Mouse (Mus musculus): ENCODE results near the gene Mrtfa. TPM values are rescaled to one million over a fixed set of nuclear protein-coding genes. Genes with fewer than 3 reads are reported as not detected.
A peak's percentile ranks its signal among the peaks of the same experiment; 100 is the strongest.

Gene Mrtfa
- polyA plus RNA-seq, 1 experiment from 2014 or later = 34.0 TPM

DNA sequence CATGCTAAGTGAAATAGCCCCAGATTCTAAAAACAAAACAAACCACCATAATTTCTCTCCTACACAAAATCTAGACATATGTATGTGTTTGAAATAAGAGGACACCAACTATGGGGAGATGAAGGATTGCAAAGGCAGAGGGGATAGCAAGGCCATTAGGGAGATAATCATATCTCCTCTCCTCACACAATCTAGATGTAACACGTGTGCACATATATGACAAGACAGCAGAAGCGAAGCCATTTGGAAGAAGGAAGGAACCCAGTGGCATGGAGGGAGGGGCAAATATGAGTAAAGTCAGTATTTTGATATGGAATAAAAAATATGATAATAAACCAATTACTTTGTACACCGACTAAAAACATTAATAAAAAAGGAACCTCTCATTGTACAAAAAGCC, 91.9 kb downstream of the Mrtfa start:
- no peak overlapping the region for H3K27ac ChIP-seq (replicated peaks; ENCODE audit: low read depth, low read length)
- H3K36me3 ChIP-seq (ENCODE audit: control insufficient read depth, insufficient read depth, low read length) = no peaks in the 10 kb centered on the region
- WGBS = 94% methylated on average over 3 of the region's 3 CpGs
- no peak for DNase-seq
- H3K9ac ChIP-seq (replicated peaks; ENCODE audit: low read length) = no peak overlapping the region
- no peak overlapping the region for H3K4me3 ChIP-seq (replicated peaks; ENCODE audit: low read depth, low read length)
- H3K4me2 ChIP-seq (ENCODE audit: low read length) = no peak overlapping the region
- no peak for ATAC-seq (ENCODE audit: low FRiP score, low TSS enrichment)
- H3K27me3 ChIP-seq (ENCODE audit: control insufficient read depth, insufficient read depth, low read length) = no peaks in the 10 kb centered on the region
- no peaks in the 10 kb centered on the region for H3K9me3 ChIP-seq (ENCODE audit: control insufficient read depth, low read length)
- no peaks in the 10 kb centered on the region for H3K4me1 ChIP-seq (ENCODE audit: control insufficient read depth, insufficient read depth, low read length)

DNA sequence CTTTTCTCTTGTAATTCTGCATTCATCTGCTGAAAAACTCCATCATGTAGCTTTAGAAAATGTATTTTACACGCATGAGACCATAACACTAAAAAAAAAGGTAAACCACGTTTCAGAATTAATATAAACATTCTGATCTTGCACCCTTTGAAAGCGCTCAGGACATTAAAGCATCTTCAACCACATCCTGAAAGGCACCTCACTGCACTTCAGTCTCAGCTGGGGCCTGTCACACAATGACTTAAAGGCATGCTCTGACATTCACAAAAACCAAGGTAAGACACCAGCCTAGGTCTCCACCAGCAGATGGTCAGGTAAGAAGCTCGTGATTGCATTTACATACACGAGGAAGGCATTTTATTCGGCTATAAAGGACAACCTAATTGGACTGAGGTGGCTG, 92.7 kb downstream of the Mrtfa start:
- no peak for ATAC-seq (ENCODE audit: low FRiP score, low TSS enrichment)
- Histone ChIP-seq H3K27me3 (ENCODE audit: control insufficient read depth, insufficient read depth, low read length) (no peaks in the 10 kb centered on the region), H3K4me1 (ENCODE audit: control insufficient read depth, insufficient read depth, low read length) (no peaks in the 10 kb centered on the region), H3K4me2 (ENCODE audit: low read length) (no peak overlapping the region), H3K27ac (replicated peaks; ENCODE audit: low read depth, low read length) (no peak overlapping the region), H3K9ac (replicated peaks; ENCODE audit: low read length) (no peak overlapping the region), H3K36me3 (ENCODE audit: control insufficient read depth, insufficient read depth, low read length) (no peaks in the 10 kb centered on the region), H3K4me3 (replicated peaks; ENCODE audit: low read depth, low read length) (no peak overlapping the region), H3K9me3 (ENCODE audit: control insufficient read depth, low read length) (no peaks in the 10 kb centered on the region)
- WGBS = 83% methylated on average over 6 of the region's 6 CpGs
- DNase-seq = no peak

DNA sequence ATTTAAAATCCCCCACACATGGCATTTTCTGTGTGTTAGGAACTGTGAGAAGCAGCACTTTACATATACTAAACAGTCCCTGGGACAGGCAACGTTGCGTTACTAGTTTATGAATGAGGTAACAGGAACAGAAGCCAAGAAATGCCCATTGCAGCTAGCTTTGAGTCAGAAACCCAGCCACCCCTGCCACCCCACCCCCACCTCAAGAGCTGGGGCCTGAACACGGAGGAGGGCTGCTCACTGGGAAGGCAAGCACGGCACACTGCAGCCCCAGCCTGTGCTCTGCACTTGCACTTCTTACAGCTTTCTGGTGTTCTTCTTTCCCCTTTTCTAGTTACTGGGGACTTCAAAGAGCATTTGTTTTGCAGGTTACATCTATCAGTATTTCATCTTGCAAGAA, 93.1 kb downstream of the Mrtfa start:
- no peak overlapping the region for H3K27ac ChIP-seq (replicated peaks; ENCODE audit: low read depth, low read length)
- H3K4me2 ChIP-seq (ENCODE audit: low read length) = no peak overlapping the region
- no peak for DNase-seq
- H3K9me3 ChIP-seq (ENCODE audit: control insufficient read depth, low read length) = no peaks in the 10 kb centered on the region
- H3K4me1 ChIP-seq (ENCODE audit: control insufficient read depth, insufficient read depth, low read length) = no peaks in the 10 kb centered on the region
- ATAC-seq (ENCODE audit: low FRiP score, low TSS enrichment) = no peak
- no peak overlapping the region for H3K9ac ChIP-seq (replicated peaks; ENCODE audit: low read length)
- no peaks in the 10 kb centered on the region for H3K27me3 ChIP-seq (ENCODE audit: control insufficient read depth, insufficient read depth, low read length)
- H3K4me3 ChIP-seq (replicated peaks; ENCODE audit: low read depth, low read length) = no peak overlapping the region
- 42% methylated on average over 4 of the region's 4 CpGs for WGBS
- no peaks in the 10 kb centered on the region for H3K36me3 ChIP-seq (ENCODE audit: control insufficient read depth, insufficient read depth, low read length)

DNA sequence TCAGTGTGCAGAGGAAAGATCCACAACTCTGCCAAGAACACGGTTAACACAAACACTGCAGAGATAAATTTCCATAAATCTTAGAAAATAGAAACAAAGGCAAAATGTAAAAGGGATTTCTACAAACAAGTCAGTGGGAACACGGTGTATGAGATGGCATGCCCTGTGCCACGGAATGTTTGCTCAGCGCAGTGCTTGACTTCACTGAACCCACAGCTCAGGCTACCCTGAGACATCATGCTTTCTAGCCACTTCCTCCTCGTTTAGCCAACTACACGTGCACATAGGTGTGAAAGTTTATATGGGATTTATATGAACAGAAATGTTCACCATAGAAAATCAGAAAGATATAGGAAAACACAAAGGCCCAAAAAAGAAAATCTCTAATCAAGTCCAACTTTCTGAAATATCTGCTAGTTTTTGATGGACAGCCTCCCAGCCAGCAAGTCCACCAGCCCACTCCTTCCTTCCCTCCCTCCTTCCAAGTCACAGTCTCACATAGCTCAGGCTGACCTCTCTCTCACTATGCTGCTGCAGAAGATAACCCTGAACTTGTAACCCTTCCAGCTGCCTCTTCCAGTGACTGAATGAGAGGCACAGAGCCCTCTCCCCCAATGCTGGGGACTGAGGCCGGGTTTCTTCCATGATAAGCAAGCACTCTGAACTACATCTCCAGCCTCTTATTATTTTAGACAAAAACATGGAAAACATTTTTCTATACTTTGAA, 94.1 kb downstream of the Mrtfa start:
- no peaks in the 10 kb centered on the region for H3K9me3 ChIP-seq (ENCODE audit: control insufficient read depth, low read length)
- H3K27me3 ChIP-seq (ENCODE audit: control insufficient read depth, insufficient read depth, low read length) = no peaks in the 10 kb centered on the region
- no peak overlapping the region for H3K27ac ChIP-seq (replicated peaks; ENCODE audit: low read depth, low read length)
- no peaks in the 10 kb centered on the region for H3K36me3 ChIP-seq (ENCODE audit: control insufficient read depth, insufficient read depth, low read length)
- DNase-seq (no peak), ATAC-seq (ENCODE audit: low FRiP score, low TSS enrichment) (no peak)
- WGBS = 85% methylated on average over 7 of the region's 7 CpGs
- no peak overlapping the region for H3K9ac ChIP-seq (replicated peaks; ENCODE audit: low read length)
- H3K4me3 ChIP-seq (replicated peaks; ENCODE audit: low read depth, low read length) = no peak overlapping the region
- H3K4me2 ChIP-seq (ENCODE audit: low read length) = no peak overlapping the region
- H3K4me1 ChIP-seq (ENCODE audit: control insufficient read depth, insufficient read depth, low read length) = no peaks in the 10 kb centered on the region

DNA sequence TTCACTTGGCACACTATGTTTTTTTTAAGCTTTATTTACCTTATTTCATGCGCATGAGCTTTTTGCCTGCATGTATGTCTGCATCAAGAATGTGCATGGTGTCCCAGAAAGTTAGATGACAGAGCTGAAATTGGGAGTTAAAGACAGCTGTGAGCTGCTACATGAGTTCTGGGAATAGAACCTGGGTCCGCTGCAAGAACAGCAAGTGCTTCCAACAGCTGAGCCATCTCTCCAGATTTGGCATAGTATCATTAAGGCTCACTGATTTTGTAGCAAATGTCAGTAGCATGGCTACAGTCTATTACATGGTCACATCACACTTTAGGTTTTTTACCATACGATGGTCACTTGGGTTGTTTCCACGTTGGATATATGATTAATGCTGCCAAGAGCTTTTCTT, 97.5 kb downstream of the Mrtfa start:
- no peak for DNase-seq
- no peaks in the 10 kb centered on the region for H3K4me1 ChIP-seq (ENCODE audit: control insufficient read depth, insufficient read depth, low read length)
- H3K27ac ChIP-seq (replicated peaks; ENCODE audit: low read depth, low read length) = no peak overlapping the region
- H3K36me3 ChIP-seq (ENCODE audit: control insufficient read depth, insufficient read depth, low read length) = no peaks in the 10 kb centered on the region
- H3K27me3 ChIP-seq (ENCODE audit: control insufficient read depth, insufficient read depth, low read length) = no peaks in the 10 kb centered on the region
- no peak overlapping the region for H3K9ac ChIP-seq (replicated peaks; ENCODE audit: low read length)
- H3K4me2 ChIP-seq (ENCODE audit: low read length) = no peak overlapping the region
- ATAC-seq (ENCODE audit: low FRiP score, low TSS enrichment) = no peak
- 94% methylated on average over 4 of the region's 4 CpGs for WGBS
- H3K9me3 ChIP-seq (ENCODE audit: control insufficient read depth, low read length) = no peaks in the 10 kb centered on the region
- H3K4me3 ChIP-seq (replicated peaks; ENCODE audit: low read depth, low read length) = no peak overlapping the region

DNA sequence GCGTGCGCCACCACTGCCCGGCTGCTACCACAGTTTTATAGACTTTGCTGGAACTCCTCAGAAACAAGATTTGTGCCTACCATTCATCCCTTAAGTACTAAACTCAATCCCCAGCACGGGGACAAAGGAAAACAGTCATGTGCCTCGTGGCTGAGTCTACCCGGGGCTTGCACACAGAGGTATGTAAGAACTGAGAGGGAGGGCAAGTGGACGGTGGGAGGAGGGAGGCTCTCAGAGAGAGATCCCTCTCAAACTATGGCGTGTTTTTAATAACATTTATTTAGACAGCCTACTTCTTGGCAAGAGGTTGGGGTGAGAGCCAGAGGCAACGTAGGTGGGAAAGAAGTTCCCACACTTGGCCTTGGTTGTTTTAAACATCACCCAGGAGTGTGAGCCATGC, 98.8 kb downstream of the Mrtfa start:
- Histone ChIP-seq H3K9ac (replicated peaks; ENCODE audit: low read length) (no peak overlapping the region), H3K27ac (replicated peaks; ENCODE audit: low read depth, low read length) (no peak overlapping the region), H3K36me3 (ENCODE audit: control insufficient read depth, insufficient read depth, low read length) (no peaks in the 10 kb centered on the region), H3K4me2 (ENCODE audit: low read length) (no peak overlapping the region), H3K4me1 (ENCODE audit: control insufficient read depth, insufficient read depth, low read length) (peaks cover 12% of the 10 kb centered on the region; the same call in 1 of the 2 replicates), H3K9me3 (ENCODE audit: control insufficient read depth, low read length) (no peaks in the 10 kb centered on the region), H3K27me3 (ENCODE audit: control insufficient read depth, insufficient read depth, low read length) (no peaks in the 10 kb centered on the region), H3K4me3 (replicated peaks; ENCODE audit: low read depth, low read length) (no peak overlapping the region)
- ATAC-seq (ENCODE audit: low FRiP score, low TSS enrichment) = no peak
- no peak for DNase-seq
- 80% methylated on average over 9 of the region's 9 CpGs for WGBS

DNA sequence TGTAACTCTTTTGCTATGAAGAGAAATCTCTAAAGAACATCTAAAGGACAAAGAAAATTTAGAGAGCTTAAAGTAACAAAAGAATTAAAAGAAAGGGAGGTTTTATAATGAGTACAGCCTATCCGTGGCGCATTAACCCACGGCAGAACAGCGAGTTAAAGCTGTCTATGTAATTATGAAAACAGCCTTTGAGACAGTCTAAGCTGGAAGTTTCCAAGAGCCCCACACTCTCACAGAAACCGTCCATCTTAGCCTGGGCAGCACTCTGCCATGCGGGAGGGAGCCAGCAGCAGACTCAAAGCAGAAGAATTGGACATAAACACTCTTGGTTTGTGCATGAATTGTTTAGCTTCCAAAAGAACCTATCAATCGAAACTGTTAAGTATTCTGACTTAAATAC, 103.0 kb downstream of the Mrtfa start:
- Histone ChIP-seq H3K4me2 (ENCODE audit: low read length) (no peak overlapping the region), H3K4me3 (replicated peaks; ENCODE audit: low read depth, low read length) (no peak overlapping the region), H3K36me3 (ENCODE audit: control insufficient read depth, insufficient read depth, low read length) (no peaks in the 10 kb centered on the region), H3K9ac (replicated peaks; ENCODE audit: low read length) (no peak overlapping the region), H3K27ac (replicated peaks; ENCODE audit: low read depth, low read length) (no peak overlapping the region), H3K4me1 (ENCODE audit: control insufficient read depth, insufficient read depth, low read length) (peaks cover 16% of the 10 kb centered on the region; the same call in 1 of the 2 replicates), H3K9me3 (ENCODE audit: control insufficient read depth, low read length) (no peaks in the 10 kb centered on the region), H3K27me3 (ENCODE audit: control insufficient read depth, insufficient read depth, low read length) (no peaks in the 10 kb centered on the region)
- ATAC-seq (ENCODE audit: low FRiP score, low TSS enrichment) = no peak
- peak; percentile 11 for DNase-seq
- 30% methylated on average over 7 of the region's 7 CpGs for WGBS

DNA sequence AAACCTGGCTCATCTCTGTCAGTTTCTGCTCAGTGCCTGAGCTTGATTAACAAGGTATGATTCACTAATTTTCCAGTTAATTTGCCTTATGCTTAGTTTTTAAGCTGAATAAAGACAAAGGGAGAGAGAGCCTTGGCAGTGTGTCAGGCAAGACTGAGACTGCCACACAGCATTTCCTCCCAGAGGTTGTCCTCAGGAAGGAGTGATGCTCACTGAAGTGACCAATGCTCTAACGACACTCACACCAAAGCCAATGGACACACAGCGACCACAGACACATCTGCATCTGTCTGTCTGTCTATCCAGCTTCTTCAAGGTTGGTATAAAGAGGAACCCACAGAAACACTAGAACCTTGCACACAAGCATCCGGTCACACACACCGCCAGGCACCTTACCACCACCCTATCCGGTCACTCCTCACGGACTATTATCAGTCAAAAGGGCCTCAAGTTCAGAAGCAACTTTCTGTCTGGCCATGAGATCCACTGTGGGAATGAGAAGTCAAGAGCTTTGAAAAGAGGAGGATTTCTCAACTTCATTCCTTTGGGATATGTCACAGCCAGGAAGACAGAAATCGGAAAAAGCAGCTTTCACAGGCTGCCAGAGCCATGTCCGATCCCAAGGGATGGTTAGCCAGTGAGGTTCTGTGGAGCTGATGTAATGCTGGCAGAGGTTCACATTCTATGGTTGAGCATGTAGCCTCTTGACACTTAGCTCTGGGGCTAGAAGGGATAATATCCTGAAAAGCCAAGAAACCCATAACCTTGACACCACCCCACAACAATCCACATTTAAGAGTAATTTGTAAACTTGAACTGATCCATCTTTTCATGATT, 103.7 kb downstream of the Mrtfa start:
- WGBS = 84% methylated on average over 8 of the region's 8 CpGs
- no peaks in the 10 kb centered on the region for H3K36me3 ChIP-seq (ENCODE audit: control insufficient read depth, insufficient read depth, low read length)
- peaks cover 16% of the 10 kb centered on the region; the same call in 1 of the 2 replicates for H3K4me1 ChIP-seq (ENCODE audit: control insufficient read depth, insufficient read depth, low read length)
- no peak overlapping the region for H3K4me3 ChIP-seq (replicated peaks; ENCODE audit: low read depth, low read length)
- H3K9ac ChIP-seq (replicated peaks; ENCODE audit: low read length) = no peak overlapping the region
- no peak for ATAC-seq (ENCODE audit: low FRiP score, low TSS enrichment)
- no peaks in the 10 kb centered on the region for H3K27me3 ChIP-seq (ENCODE audit: control insufficient read depth, insufficient read depth, low read length)
- no peaks in the 10 kb centered on the region for H3K9me3 ChIP-seq (ENCODE audit: control insufficient read depth, low read length)
- no peak overlapping the region for H3K4me2 ChIP-seq (ENCODE audit: low read length)
- no peak overlapping the region for H3K27ac ChIP-seq (replicated peaks; ENCODE audit: low read depth, low read length)
- DNase-seq = peak; percentile 46

DNA sequence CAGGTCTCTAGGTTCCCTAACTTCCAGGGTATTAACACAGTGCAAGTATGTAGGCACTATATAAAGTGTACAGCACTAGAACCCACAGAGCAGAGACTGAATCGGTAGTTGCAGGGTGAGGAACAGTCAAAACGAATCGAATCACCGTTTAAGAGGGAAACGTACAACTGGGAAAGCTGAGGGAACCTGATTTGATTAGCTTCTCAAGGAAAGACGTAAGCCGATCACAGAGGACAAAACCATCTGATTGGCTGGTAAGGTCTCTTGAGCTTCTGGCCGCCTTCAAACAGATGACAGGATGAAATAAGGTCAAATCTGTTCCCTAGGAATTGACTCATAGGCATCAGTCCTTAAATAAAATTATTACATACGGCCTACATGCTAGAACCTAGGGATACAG, 106.7 kb downstream of the Mrtfa start:
- ATAC-seq (ENCODE audit: low FRiP score, low TSS enrichment) = no peak
- H3K4me1 ChIP-seq (ENCODE audit: control insufficient read depth, insufficient read depth, low read length) = peaks cover 16% of the 10 kb centered on the region; the same call in 1 of the 2 replicates
- H3K4me2 ChIP-seq (ENCODE audit: low read length) = no peak overlapping the region
- no peak overlapping the region for H3K27ac ChIP-seq (replicated peaks; ENCODE audit: low read depth, low read length)
- no peak for DNase-seq
- no peaks in the 10 kb centered on the region for H3K36me3 ChIP-seq (ENCODE audit: control insufficient read depth, insufficient read depth, low read length)
- H3K27me3 ChIP-seq (ENCODE audit: control insufficient read depth, insufficient read depth, low read length) = no peaks in the 10 kb centered on the region
- no peak overlapping the region for H3K4me3 ChIP-seq (replicated peaks; ENCODE audit: low read depth, low read length)
- WGBS = 91% methylated on average over 9 of the region's 9 CpGs
- no peaks in the 10 kb centered on the region for H3K9me3 ChIP-seq (ENCODE audit: control insufficient read depth, low read length)
- H3K9ac ChIP-seq (replicated peaks; ENCODE audit: low read length) = no peak overlapping the region

All from midbrain, embryonic 14.5 days (tissue).